Mouse (Mus musculus) T-cell, adult 2 months (primary cell): ENCODE measurements around the gene Toporsl.

Experiments used
- DNase-seq: peaks from one replicate; pipeline ENCODE4 v3.0.0; 2022; ENCODE audit warnings: low spot score

Toporsl gene

DNA sequence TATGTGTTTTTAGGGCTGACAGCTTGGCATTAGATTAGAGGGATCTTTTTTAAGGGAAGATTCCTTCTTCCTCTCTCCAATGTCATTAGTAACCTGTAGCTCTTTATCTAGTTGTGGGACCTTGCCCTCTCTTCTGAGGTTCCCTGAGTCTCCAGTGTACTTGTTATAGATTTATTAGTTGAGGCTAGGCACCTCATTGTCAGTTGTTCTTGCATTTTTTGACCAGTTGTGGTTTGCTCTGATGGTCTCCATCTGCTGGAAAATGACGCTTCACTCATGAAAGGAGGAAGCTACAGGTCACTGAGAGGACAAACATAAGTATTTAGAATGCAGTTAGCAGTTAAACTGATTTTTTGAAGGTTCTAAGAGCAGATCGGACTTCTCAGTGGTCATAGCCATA lies at the start of gene Toporsl:
Gene Toporsl (plus strand): TSS at position 348 of the 400 bp plus-strand sequence.
- DNase-seq, result no peak

DNA sequence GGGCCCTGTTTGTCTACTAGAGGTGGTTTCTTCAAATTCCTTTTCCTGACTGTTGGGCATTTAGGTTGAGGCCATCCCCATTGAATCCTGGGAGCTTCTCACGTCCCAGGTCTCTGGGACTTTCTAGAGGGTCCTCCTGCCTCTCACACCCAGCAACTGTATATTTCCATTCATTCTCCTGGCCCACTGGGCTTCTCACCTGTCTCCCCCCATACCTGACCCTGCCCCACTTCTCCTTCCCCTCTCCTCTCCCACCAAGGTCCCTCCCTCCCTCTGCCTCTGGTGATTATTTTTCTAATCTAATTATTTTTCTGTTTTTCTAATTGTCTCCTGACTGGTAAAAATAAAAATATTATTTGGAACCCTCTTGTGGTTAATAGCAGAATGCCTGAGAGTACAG lies 38.4 kb upstream of the Toporsl start:
- DNase-seq, result no peak

DNA sequence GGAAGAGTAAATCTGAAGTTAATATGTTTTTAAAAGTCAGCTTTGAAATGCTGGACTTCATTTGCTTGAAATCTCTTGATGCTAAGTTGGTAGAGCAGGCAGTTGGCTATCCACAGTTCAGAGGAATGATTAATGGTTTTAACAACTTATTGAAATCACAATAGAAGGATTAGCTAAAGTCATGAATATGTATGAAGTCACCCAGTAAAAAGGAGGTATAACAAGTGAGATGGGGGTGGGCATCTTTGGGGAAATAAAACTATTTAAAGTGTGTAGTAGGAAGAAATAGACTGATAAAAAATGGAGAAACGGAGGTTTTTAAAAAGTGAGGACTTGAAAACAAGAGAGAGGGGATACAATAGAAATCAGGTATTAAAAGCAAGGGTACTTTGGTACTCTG lies 38.0 kb upstream of the Toporsl start:
- no peak for DNase-seq

DNA sequence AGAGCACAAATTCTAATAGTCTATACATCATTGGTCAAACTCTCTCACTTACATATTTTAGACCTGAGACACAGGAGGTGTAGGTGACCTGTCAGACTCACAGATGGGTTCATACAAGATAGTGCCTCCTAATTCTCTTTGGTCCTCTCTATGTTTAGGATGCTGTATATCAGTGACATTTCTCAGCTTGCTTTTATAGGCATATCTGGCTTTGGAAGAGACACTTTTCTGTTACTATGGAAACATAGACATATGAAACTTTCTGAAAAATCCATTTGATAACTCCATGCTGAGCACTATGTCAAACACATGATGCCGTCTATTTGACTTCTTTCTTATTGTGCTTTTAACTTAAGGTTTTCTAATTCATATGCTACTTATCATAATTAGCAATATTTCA lies 32.2 kb upstream of the Toporsl start:
- no peak for DNase-seq

DNA sequence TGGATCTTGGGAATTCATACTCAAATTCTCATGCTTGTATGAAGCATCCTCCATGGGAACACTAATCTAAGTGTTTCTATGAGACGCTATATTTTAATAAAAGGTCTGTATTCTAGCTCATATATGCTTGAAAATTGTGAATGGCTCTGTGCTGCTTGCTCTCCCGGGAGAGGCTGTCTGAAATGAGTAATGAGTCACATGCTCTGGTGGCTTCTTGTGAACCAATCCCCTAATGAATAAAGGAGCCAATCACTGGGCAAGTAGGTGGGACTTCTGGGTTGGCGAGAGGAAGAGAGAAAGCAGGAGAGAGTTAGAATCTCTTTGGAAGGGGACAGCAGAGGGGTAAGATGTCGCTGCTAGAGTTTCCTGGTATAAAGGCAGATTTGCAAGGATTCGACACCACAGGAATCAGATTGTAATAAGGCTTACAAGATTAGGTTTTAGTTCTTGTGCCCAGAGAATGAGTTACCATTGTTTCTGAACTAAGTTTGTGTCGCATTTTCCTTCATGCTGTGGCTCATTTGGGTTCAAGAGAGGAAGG lies 9.8 kb upstream of the Toporsl start:
- no peak for DNase-seq

DNA sequence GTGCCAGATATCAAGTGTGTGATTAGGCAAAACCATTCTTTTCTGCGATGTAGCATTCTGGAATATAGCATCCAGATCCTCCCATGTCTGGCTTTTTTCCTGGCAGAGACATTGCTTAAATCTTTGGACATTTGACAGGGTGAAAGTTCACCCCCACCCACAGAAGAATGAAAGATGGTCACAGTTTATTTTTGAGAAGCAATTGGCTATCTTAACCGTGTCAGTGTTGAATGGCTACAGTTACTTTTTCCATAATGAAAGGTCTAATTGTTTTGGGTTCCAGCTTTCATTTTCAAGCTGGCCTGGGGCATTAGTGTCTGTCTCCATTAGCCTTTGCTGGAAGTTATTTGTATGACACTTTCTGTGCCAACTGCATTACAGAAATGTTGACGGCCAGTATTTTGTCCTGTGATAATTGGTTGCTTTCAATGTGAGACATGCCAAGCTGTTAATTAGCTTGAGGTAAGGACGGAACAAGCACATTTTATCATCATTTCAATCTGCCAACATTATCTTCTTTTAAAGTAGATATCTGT lies 2.2 kb upstream of the Toporsl start:
- DNase-seq, result no peak

DNA sequence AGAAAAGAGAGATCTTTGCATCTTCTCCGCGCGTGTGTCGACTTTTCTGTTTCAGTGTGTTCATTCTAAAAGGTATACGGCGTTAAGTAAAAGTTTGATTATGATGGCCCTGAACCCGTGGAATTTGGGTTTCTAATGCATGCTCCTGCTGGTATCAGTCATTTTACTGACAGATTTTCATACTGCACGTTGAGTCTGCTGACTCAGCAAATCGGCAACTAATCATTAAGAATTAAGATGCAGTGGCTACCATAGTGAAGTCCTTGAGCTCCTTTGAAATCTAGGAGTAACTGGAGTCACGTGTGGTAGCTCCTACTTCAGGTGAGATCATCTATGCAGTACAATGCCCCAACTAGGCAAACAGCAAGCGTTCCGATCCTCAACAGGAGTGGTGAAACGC lies 1.4 kb upstream of the Toporsl start:
- no peak for DNase-seq

DNA sequence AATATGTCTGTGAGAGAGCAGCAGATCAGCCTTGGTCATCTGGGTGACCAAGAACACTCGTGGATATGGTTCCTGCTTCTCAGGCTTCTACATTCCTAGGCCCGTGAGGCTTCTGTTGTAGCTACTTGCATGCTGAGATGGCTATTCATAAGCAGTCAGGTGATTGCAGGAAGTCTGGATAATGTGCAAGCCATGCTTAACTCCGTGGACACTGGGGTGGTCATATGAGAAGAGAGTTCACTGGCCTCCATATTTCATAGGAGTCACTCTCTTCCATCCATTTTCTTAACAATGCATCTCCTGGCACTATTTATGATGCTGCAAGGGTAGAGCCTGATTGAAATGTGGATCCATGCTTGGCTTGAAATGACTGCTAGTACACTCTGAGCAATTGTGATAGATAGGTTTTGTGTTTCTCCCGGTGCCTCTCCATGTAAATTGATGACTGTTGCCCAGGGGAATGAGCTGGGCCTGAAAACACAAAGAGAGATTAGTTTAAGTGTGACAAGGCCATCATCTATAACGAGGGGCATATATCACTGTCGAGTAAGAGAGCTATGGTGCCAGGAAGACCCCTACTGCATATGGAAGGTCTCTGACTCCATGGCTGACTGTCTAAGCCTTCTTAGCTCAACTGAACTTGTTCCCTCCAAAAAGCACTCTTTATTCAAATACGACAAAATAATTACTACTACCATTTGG lies 2.3 kb downstream of the Toporsl start:
- DNase-seq, result no peak

DNA sequence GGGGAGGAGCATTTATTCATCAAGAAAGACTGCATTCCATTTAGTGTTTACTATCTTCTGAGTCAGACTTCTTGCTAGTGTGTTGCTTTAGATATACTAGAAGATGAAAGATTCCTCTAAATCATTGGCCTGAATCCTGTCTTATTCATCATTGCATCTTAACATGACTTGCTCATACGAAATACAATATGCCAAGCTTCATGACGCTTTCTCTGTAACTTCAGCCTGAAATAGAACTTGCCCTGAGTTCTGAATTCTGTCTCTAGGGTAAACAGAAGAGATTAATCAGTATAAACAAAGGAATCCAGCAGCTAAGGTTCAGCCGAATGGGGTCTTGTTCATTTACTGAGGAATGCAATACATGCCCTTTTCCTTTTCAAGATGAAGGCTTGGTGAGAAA lies 10.8 kb downstream of the Toporsl start:
- DNase-seq, result no peak

DNA sequence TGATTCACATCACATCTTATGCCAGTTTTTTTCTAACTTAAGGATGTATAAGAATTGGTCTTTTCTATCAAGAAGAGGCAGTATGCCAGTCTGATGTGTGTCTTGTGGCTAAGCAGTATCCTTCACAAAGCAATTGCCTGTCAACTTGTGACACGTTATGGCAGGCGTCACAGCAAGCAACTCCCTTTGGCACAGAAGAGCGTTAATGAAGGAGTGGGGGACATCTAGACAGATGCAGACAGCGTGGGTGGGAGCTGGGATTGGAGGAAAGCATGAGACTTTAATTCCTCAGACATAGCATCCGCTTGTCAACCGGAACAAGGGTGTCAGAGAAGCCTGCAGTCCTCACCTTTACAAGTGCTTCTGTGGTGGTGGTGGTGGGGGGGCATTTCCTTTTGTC lies 38.9 kb downstream of the Toporsl start:
- DNase-seq, result no peak

DNA sequence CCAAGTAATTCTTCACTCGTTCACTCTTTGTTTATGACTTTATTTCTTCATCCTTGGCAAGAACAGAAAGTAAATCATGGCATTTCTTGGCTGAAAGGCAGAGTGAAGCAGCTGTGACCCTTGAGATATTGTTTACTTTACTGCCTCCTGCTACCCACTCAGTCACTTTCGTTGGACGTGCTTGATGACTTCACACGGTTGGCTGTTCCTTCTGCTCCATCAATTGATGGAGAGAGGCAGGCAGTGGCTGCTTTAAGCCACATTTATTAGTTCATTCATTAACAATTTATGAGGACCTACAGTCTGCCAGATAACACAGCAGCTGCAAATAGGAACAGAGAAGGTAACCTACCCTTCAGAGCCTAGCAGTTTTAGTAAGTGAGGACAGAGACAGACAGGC lies 51.7 kb downstream of the Toporsl start:
- no peak for DNase-seq

DNA sequence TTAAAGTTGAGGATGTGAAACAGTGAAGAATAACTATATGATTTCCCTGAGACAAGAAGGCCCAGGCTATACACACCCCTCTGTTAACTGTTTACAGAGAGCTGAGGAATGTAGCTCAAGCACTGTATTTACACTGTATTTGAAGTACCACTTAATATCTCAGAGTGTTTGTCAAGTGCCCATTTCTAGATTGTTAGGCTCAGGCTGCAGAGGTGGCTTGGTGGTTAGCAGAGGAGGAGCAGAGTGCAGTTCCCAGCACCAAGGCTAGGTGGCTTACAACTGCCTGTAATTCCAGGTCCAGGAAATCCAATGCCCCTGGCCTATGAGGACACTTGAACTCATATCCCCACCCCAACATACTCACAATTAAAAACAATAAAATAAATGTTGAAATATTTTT lies 63.6 kb downstream of the Toporsl start:
- DNase-seq, result no peak

DNA sequence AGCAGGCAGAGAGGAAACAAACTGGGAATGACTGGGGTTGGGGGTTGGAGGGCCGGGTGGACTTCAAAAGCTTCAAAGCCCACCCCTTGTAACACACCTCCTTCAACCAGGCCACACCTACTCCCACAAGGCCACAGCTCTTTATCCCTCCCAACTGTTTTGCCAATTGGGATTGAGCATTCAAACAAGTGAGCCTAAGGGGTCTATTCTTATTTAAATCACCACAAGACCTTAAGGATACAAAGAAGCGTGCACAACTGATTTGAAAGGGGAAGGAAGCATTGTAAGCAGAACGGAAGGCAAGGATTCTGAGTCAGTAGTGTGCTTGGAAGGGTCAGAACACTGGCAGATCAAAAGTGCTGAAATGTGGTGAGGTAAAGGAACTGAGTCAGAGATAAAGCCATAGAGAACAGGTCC lies 64.6 kb downstream of the Toporsl start:
- no peak for DNase-seq

DNA sequence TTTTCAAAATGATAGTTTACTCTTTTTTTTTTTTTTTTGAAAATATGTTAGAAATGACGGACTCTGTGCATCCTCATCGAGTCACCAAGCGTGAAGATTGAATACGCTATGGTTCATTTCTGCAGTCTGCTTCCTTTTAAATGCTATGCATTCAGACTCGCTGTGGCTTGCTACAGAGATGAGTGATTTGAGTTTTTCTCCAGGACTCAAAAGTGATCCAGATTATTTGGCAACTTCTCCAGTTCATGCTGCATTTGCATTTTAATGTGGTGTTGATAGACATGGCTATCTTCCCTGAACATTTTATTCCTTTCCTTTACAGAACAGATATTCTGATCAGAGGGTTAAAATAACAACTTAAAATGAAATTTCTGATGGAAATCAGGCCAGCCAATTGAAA lies 65.2 kb downstream of the Toporsl start:
- no peak for DNase-seq
